Mouse (Mus musculus): Measurements from ENCODE around the gene Nudt9. TPM values are rescaled to one million over a fixed set of nuclear protein-coding genes. Genes with fewer than 3 reads are reported as not detected.

The Nudt9 gene
- polyA plus RNA-seq (2014; fragmentation: Nextera tagmentation; extraction: Ambion mirVana): 76.3 and 78.2 TPM in 2 replicates

- ATAC-seq (ENCODE audit: insufficient read depth, low FRiP score, low TSS enrichment): peak; percentile 98
- 5% methylated on average over 89 of the region's 90 CpGs for WGBS
- no peaks in the 10 kb centered on the region for H3K9me3 ChIP-seq (ENCODE audit: control insufficient read depth, low read length)
Observed at GRCm38 (mm10) chr5:104046256-104047199, at the start of gene Nudt9. TSS of gene Nudt9 (plus strand) at chr5:104046306.

GRCm38 (mm10) chr5:103998739-103999138 lies 47.4 kb upstream of the Nudt9 start:
- Histone ChIP-seq H3K4me3 (ENCODE audit: low read depth, low read length) (no peak overlapping the region), H3K9me3 (ENCODE audit: control insufficient read depth, low read length) (no peaks in the 10 kb centered on the region), H3K27ac (ENCODE audit: low read depth, low read length) (no peak overlapping the region), H3K4me2 (ENCODE audit: low read depth) (no peak overlapping the region), H3K36me3 (ENCODE audit: control insufficient read depth, insufficient read depth, low read length) (no peaks in the 10 kb centered on the region), H3K4me1 (ENCODE audit: control insufficient read depth, insufficient read depth, low read length) (no peaks in the 10 kb centered on the region), H3K9ac (ENCODE audit: low read length) (no peak overlapping the region), H3K27me3 (ENCODE audit: control insufficient read depth, insufficient read depth, low read length) (no peaks in the 10 kb centered on the region)
- ATAC-seq (ENCODE audit: insufficient read depth, low FRiP score, low TSS enrichment): no peak
- no peak for DNase-seq (ENCODE audit: low spot score)
- 81% methylated on average over 5 of the region's 5 CpGs for WGBS

More at GRCm38 (mm10) chr5:104046256-104047199, at the start of gene Nudt9:
- Histone ChIP-seq H3K4me2 (ENCODE audit: low read depth) (peak within 1 kb of the TSS; percentile 69), H3K27me3 (ENCODE audit: control insufficient read depth, insufficient read depth, low read length) (no peaks in the 10 kb centered on the region), H3K4me1 (ENCODE audit: control insufficient read depth, insufficient read depth, low read length) (peaks cover 3% of the 10 kb centered on the region; the same call in 1 of the 2 replicates), H3K9ac (ENCODE audit: low read length) (peak within 1 kb of the TSS; percentile 92), H3K4me3 (ENCODE audit: low read depth, low read length) (peak within 1 kb of the TSS; percentile 83), H3K27ac (ENCODE audit: low read depth, low read length) (peak within 1 kb of the TSS; percentile 79), H3K36me3 (ENCODE audit: control insufficient read depth, insufficient read depth, low read length) (peaks cover 7% of the 10 kb centered on the region; the same call in 1 of the 2 replicates)
- peak; percentile 99 for DNase-seq (ENCODE audit: low spot score)

GRCm38 (mm10) chr5:103999738-104000137 lies 46.4 kb upstream of the Nudt9 start:
- ATAC-seq (ENCODE audit: insufficient read depth, low FRiP score, low TSS enrichment): no peak
- no peak overlapping the region for H3K27ac ChIP-seq (ENCODE audit: low read depth, low read length)
- WGBS: 6% methylated on average over 5 of the region's 5 CpGs
- H3K27me3 ChIP-seq (ENCODE audit: control insufficient read depth, insufficient read depth, low read length): no peaks in the 10 kb centered on the region
- no peaks in the 10 kb centered on the region for H3K4me1 ChIP-seq (ENCODE audit: control insufficient read depth, insufficient read depth, low read length)
- no peaks in the 10 kb centered on the region for H3K9me3 ChIP-seq (ENCODE audit: control insufficient read depth, low read length)
- peak; percentile 72 for DNase-seq (ENCODE audit: low spot score)
- no peak overlapping the region for H3K9ac ChIP-seq (ENCODE audit: low read length)
- H3K36me3 ChIP-seq (ENCODE audit: control insufficient read depth, insufficient read depth, low read length): no peaks in the 10 kb centered on the region
- no peak overlapping the region for H3K4me3 ChIP-seq (ENCODE audit: low read depth, low read length)
- no peak overlapping the region for H3K4me2 ChIP-seq (ENCODE audit: low read depth)

- 21% methylated on average over 18 of the region's 18 CpGs for WGBS
- Histone ChIP-seq H3K4me3 (ENCODE audit: low read depth, low read length) (no peak overlapping the region), H3K9ac (ENCODE audit: low read length) (peak overlapping the region; percentile 10; the same call in 1 of the 2 replicates)
Observed at GRCm38 (mm10) chr5:104002549-104003255, 43.4 kb upstream of the Nudt9 start.

GRCm38 (mm10) chr5:104003256-104003931 lies 42.7 kb upstream of the Nudt9 start:
- H3K4me1 ChIP-seq (ENCODE audit: control insufficient read depth, insufficient read depth, low read length): no peaks in the 10 kb centered on the region
- no peak overlapping the region for H3K9ac ChIP-seq (ENCODE audit: low read length)
- no peaks in the 10 kb centered on the region for H3K27me3 ChIP-seq (ENCODE audit: control insufficient read depth, insufficient read depth, low read length)
- no peaks in the 10 kb centered on the region for H3K36me3 ChIP-seq (ENCODE audit: control insufficient read depth, insufficient read depth, low read length)
- no peaks in the 10 kb centered on the region for H3K9me3 ChIP-seq (ENCODE audit: control insufficient read depth, low read length)
- peak overlapping the region; percentile 20 for H3K4me2 ChIP-seq (ENCODE audit: low read depth)
- ATAC-seq (ENCODE audit: insufficient read depth, low FRiP score, low TSS enrichment) (no peak), DNase-seq (ENCODE audit: low spot score) (no peak)
- H3K4me3 ChIP-seq (ENCODE audit: low read depth, low read length): no peak overlapping the region
- H3K27ac ChIP-seq (ENCODE audit: low read depth, low read length): no peak overlapping the region
- 53% methylated on average over 15 of the region's 15 CpGs for WGBS

More at GRCm38 (mm10) chr5:104002549-104003255, 43.4 kb upstream of the Nudt9 start:
- H3K4me1 ChIP-seq (ENCODE audit: control insufficient read depth, insufficient read depth, low read length): no peaks in the 10 kb centered on the region
- no peak overlapping the region for H3K27ac ChIP-seq (ENCODE audit: low read depth, low read length)
- H3K9me3 ChIP-seq (ENCODE audit: control insufficient read depth, low read length): no peaks in the 10 kb centered on the region
- no peaks in the 10 kb centered on the region for H3K36me3 ChIP-seq (ENCODE audit: control insufficient read depth, insufficient read depth, low read length)
- H3K27me3 ChIP-seq (ENCODE audit: control insufficient read depth, insufficient read depth, low read length): no peaks in the 10 kb centered on the region
- no peak for DNase-seq (ENCODE audit: low spot score)
- peak overlapping the region; percentile 20 for H3K4me2 ChIP-seq (ENCODE audit: low read depth)
- ATAC-seq (ENCODE audit: insufficient read depth, low FRiP score, low TSS enrichment): no peak

GRCm38 (mm10) chr5:104003955-104004354 lies 42.2 kb upstream of the Nudt9 start:
- Histone ChIP-seq H3K4me1 (ENCODE audit: control insufficient read depth, insufficient read depth, low read length) (no peaks in the 10 kb centered on the region), H3K4me2 (ENCODE audit: low read depth) (no peak overlapping the region), H3K4me3 (ENCODE audit: low read depth, low read length) (no peak overlapping the region), H3K9me3 (ENCODE audit: control insufficient read depth, low read length) (no peaks in the 10 kb centered on the region), H3K9ac (ENCODE audit: low read length) (no peak overlapping the region), H3K27ac (ENCODE audit: low read depth, low read length) (no peak overlapping the region), H3K36me3 (ENCODE audit: control insufficient read depth, insufficient read depth, low read length) (no peaks in the 10 kb centered on the region), H3K27me3 (ENCODE audit: control insufficient read depth, insufficient read depth, low read length) (no peaks in the 10 kb centered on the region)
- ATAC-seq (ENCODE audit: insufficient read depth, low FRiP score, low TSS enrichment) (no peak), DNase-seq (ENCODE audit: low spot score) (no peak)
- 96% methylated on average over 2 of the region's 2 CpGs for WGBS

- no peaks in the 10 kb centered on the region for H3K4me1 ChIP-seq (ENCODE audit: control insufficient read depth, insufficient read depth, low read length)
- no peaks in the 10 kb centered on the region for H3K9me3 ChIP-seq (ENCODE audit: control insufficient read depth, low read length)
- no peak overlapping the region for H3K4me2 ChIP-seq (ENCODE audit: low read depth)
- H3K36me3 ChIP-seq (ENCODE audit: control insufficient read depth, insufficient read depth, low read length): no peaks in the 10 kb centered on the region
- 74% methylated on average over 3 of the region's 3 CpGs for WGBS
- H3K4me3 ChIP-seq (ENCODE audit: low read depth, low read length): no peak overlapping the region
- ATAC-seq (ENCODE audit: insufficient read depth, low FRiP score, low TSS enrichment) (no peak), DNase-seq (ENCODE audit: low spot score) (no peak)
- H3K27me3 ChIP-seq (ENCODE audit: control insufficient read depth, insufficient read depth, low read length): no peaks in the 10 kb centered on the region
- no peak overlapping the region for H3K27ac ChIP-seq (ENCODE audit: low read depth, low read length)
- H3K9ac ChIP-seq (ENCODE audit: low read length): no peak overlapping the region
Observed at GRCm38 (mm10) chr5:104006811-104007210, 39.3 kb upstream of the Nudt9 start.

GRCm38 (mm10) chr5:104007801-104008200 lies 38.3 kb upstream of the Nudt9 start:
- Histone ChIP-seq H3K9ac (ENCODE audit: low read length) (no peak overlapping the region), H3K36me3 (ENCODE audit: control insufficient read depth, insufficient read depth, low read length) (no peaks in the 10 kb centered on the region), H3K4me1 (ENCODE audit: control insufficient read depth, insufficient read depth, low read length) (no peaks in the 10 kb centered on the region), H3K27me3 (ENCODE audit: control insufficient read depth, insufficient read depth, low read length) (no peaks in the 10 kb centered on the region), H3K4me2 (ENCODE audit: low read depth) (no peak overlapping the region), H3K9me3 (ENCODE audit: control insufficient read depth, low read length) (no peaks in the 10 kb centered on the region), H3K27ac (ENCODE audit: low read depth, low read length) (no peak overlapping the region), H3K4me3 (ENCODE audit: low read depth, low read length) (no peak overlapping the region)
- ATAC-seq (ENCODE audit: insufficient read depth, low FRiP score, low TSS enrichment): no peak
- DNase-seq (ENCODE audit: low spot score): no peak
- 70% methylated on average over 5 of the region's 5 CpGs for WGBS
